Mouse (Mus musculus) kidney, postnatal 25 days (tissue): ENCODE measurements around the gene Ewsr1.
"Not testable (repeated sequence)": the region's sequence is repeated elsewhere in the genome, so short reads cannot be mapped to it uniquely, and the experiment has no call there.

Experiments
- DNase-seq, 2 experiments: peaks; one replicate each; pipeline ENCODE4 v3.0.0; 2021; ENCODE audit warnings: mixed read lengths in 2 of 2

The Ewsr1 gene

GRCm38 (mm10) chr11:5096480-5097020 is 2.5 kb downstream of the Ewsr1 start:
- no peak for DNase-seq

- no peak for DNase-seq
Observed at GRCm38 (mm10) chr11:5095877-5096276, 3.2 kb downstream of the Ewsr1 start.

- DNase-seq = no peak
Observed at GRCm38 (mm10) chr11:5091706-5092105, 7.4 kb downstream of the Ewsr1 start.

GRCm38 (mm10) chr11:5089147-5089546 is 9.9 kb downstream of the Ewsr1 start:
- DNase-seq = no peak

- not testable (repeated sequence) for DNase-seq
Observed at GRCm38 (mm10) chr11:5076843-5077242, 22.2 kb downstream of the Ewsr1 start.

GRCm38 (mm10) chr11:5075760-5076159 is 23.3 kb downstream of the Ewsr1 start:
- no peak for DNase-seq

- peak in 1 of 2 experiments; percentile 45 for DNase-seq
Observed at GRCm38 (mm10) chr11:5074882-5075281, 24.2 kb downstream of the Ewsr1 start.

- DNase-seq = no peak
Observed at GRCm38 (mm10) chr11:5068126-5068971, 30.7 kb downstream of the Ewsr1 start.

- no peak for DNase-seq
Observed at GRCm38 (mm10) chr11:5067063-5067462, 32.0 kb downstream of the Ewsr1 start.

- DNase-seq = peak; percentile 94 to 95
Observed at GRCm38 (mm10) chr11:5065056-5065821, 33.8 kb downstream of the Ewsr1 start, which contains the start of gene Gas2l1. Gas2l1 (minus strand) TSS chr11:5065327.

- DNase-seq = no peak
Observed at GRCm38 (mm10) chr11:5064282-5065055, 34.6 kb downstream of the Ewsr1 start.

GRCm38 (mm10) chr11:5063561-5064281 is 35.3 kb downstream of the Ewsr1 start:
- no peak for DNase-seq

GRCm38 (mm10) chr11:5062860-5063505 is 36.1 kb downstream of the Ewsr1 start:
- DNase-seq = no peak

GRCm38 (mm10) chr11:5062326-5062725 is 36.7 kb downstream of the Ewsr1 start:
- peak; percentile 5 to 60 for DNase-seq

- DNase-seq = peak; percentile 94 to 96
Observed at GRCm38 (mm10) chr11:5061413-5062139, 37.5 kb downstream of the Ewsr1 start.

- peak in 1 of 2 experiments; percentile 49 for DNase-seq
Observed at GRCm38 (mm10) chr11:5060756-5061412, 38.2 kb downstream of the Ewsr1 start.

GRCm38 (mm10) chr11:5059704-5060156 is 39.3 kb downstream of the Ewsr1 start:
- peak in 1 of 2 experiments; percentile 10 for DNase-seq

- no peak for DNase-seq
Observed at GRCm38 (mm10) chr11:5059230-5059629, 39.8 kb downstream of the Ewsr1 start.

GRCm38 (mm10) chr11:5058783-5059182 is 40.3 kb downstream of the Ewsr1 start:
- DNase-seq = no peak
